Mouse (Mus musculus): ENCODE results near the gene Eif2ak2. TPM values are rescaled to one million over a fixed set of nuclear protein-coding genes. Genes with fewer than 3 reads are reported as not detected.

The Eif2ak2 gene
- total and polyA plus RNA-seq, 3 experiments = 14.1 to 18.1 TPM; not detected in 1

DNA sequence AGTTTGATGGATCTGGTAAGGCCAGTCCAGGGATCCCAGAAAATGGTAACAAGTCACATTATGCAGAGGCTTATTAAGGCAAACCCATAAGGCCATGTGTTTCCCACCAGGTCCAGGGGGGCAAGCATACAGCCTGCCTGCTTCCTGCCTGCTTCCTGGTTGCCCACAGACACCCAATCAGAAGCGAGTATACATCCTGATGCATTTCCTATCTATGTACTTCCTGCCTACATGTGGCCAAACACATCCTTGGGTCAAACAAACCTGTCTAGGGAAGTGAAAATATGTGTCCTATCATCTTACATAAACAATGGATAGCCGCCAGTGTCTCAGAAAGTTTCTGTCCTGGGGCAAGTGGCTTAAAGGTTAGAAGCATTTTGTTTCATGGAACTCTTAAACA lies 20.8 kb upstream of the Eif2ak2 start:
- peak; percentile 17 for DNase-seq (ENCODE audit: low read depth, low spot score)
- Histone ChIP-seq H3K9ac (ENCODE audit: control insufficient read depth, low read depth, low read length, poor library complexity, severe bottlenecking) (no peak overlapping the region), H3K27me3 (ENCODE audit: control insufficient read depth in 1 of 2, insufficient read depth in 2 of 2, low read length in 2 of 2) (no peaks in the 10 kb centered on the region), H3K27ac (ENCODE audit: control insufficient read depth, low read depth, low read length) (no peak overlapping the region), H3K79me2 (ENCODE audit: control insufficient read depth, insufficient read depth, low read length, poor library complexity) (no peaks in the 10 kb centered on the region), H3K36me3 (ENCODE audit: control insufficient read depth in 1 of 2, insufficient read depth in 2 of 2, low read length in 2 of 2) (no peaks in the 10 kb centered on the region), H3K4me1 (ENCODE audit: control insufficient read depth in 1 of 2, insufficient read depth in 2 of 2, low read length in 2 of 2) (no peaks in the 10 kb centered on the region), H3K9me3 (replicated peaks; ENCODE audit: insufficient read depth, low read length) (no peaks in the 10 kb centered on the region), H3K4me3 (ENCODE audit: control insufficient read depth in 1 of 2, insufficient read depth in 1 of 2, low read depth in 2 of 2, low read length in 2 of 2) (no peak overlapping the region)
- TF ChIP-seq ELF1 (IDR thresholded peaks at IDR 0.05; ENCODE audit: low read depth, low read length) (peak; percentile 43; the same call in 1 of the 2 replicates), EP300 (IDR thresholded peaks at IDR 0.05; ENCODE audit: low read depth in 1 of 2, low read length in 2 of 2) (no peak)

DNA sequence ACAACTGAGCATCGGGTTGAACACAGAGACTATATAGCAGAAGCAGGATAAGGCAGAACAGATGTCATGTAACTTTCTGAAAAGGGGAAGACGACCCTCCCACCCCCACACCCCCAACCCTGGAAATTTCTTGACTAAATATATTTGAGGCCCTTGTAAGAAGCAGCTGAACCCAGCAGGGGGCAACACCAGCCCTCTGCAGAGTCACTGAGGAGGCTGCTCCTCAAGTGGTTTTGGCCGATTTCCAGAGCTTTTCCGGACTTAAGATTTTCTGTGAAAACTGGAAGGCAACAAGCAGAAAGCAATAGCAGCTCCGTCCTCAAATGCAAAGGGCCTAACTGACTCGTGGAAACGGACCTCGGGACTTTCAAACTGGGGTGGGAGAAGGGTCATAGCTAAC lies 13.0 kb upstream of the Eif2ak2 start:
- TF ChIP-seq SMC3 (IDR thresholded peaks at IDR 0.05; ENCODE audit: low read depth, low read length) (peak; percentile 71), RAD21 (IDR thresholded peaks at IDR 0.05; ENCODE audit: low read depth, low read length) (peak; percentile 76), SIN3A (IDR thresholded peaks at IDR 0.05; ENCODE audit: low read length) (no peak), MXI1 (IDR thresholded peaks at IDR 0.05; ENCODE audit: low read depth, low read length) (no peak), CTCF (IDR thresholded peaks at IDR 0.05 in 2 of 3, conservative IDR thresholded peaks at IDR 0.05 in 1 of 3; ENCODE audit: control insufficient read depth in 1 of 3, insufficient read depth in 1 of 3, low read depth in 2 of 3, low read length in 3 of 3, poor library complexity in 1 of 3, severe bottlenecking in 1 of 3) (peak; percentile 40 to 77 (median 64)), CHD1 (IDR thresholded peaks at IDR 0.05; ENCODE audit: low read depth, low read length) (no peak), ZC3H11A (IDR thresholded peaks at IDR 0.05; ENCODE audit: low read depth, low read length) (peak; percentile 62)
- Histone ChIP-seq H3K4me1 (ENCODE audit: control insufficient read depth in 1 of 2, insufficient read depth in 2 of 2, low read length in 2 of 2) (no peaks in the 10 kb centered on the region), H3K9me3 (replicated peaks; ENCODE audit: insufficient read depth, low read length) (no peaks in the 10 kb centered on the region), H3K27me3 (ENCODE audit: control insufficient read depth in 1 of 2, insufficient read depth in 2 of 2, low read length in 2 of 2) (no peaks in the 10 kb centered on the region), H3K79me2 (ENCODE audit: control insufficient read depth, insufficient read depth, low read length, poor library complexity) (no peaks in the 10 kb centered on the region), H3K27ac (ENCODE audit: control insufficient read depth, low read depth, low read length) (no peak overlapping the region), H3K36me3 (ENCODE audit: control insufficient read depth in 1 of 2, insufficient read depth in 2 of 2, low read length in 2 of 2) (no peaks in the 10 kb centered on the region), H3K9ac (ENCODE audit: control insufficient read depth, low read depth, low read length, poor library complexity, severe bottlenecking) (no peak overlapping the region), H3K4me3 (ENCODE audit: control insufficient read depth in 1 of 2, insufficient read depth in 1 of 2, low read depth in 2 of 2, low read length in 2 of 2) (peak overlapping the region; percentile 5 to 20; a peak in 2 of 4 replicates)
- DNase-seq (ENCODE audit: low read depth, low spot score) = peak; percentile 80

DNA sequence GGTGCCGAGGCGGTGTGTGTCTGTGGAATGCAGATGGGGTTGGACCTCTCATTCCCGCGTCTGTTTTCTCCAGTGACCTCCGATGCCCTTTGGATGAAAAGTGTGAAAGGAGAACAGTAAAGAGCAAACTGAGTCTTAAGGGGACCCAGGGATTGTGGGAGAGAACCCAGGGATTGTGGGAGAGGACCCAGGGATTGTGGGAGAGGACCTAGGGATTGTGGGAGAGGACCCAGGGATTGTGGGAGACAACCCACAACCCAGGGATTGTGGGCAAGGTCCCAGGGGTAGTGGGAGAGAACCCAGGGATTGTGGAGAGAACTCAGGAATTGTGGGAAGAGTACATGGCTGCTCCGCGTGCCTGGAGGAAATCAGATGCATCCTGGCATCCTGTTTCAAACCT lies 12.6 kb upstream of the Eif2ak2 start:
- TF ChIP-seq MAX (IDR thresholded peaks at IDR 0.05; ENCODE audit: low read length) = no peak
- TF ChIP-seq RAD21 (IDR thresholded peaks at IDR 0.05; ENCODE audit: low read depth, low read length) = no peak
- TF ChIP-seq MYB (IDR thresholded peaks at IDR 0.05; ENCODE audit: low read depth, low read length) = no peak
- no peak for TF ChIP-seq MYC (IDR thresholded peaks at IDR 0.05; ENCODE audit: low read depth, low read length)
- TF ChIP-seq E2F4 (IDR thresholded peaks at IDR 0.05; ENCODE audit: borderline replicate concordance, low read depth, low read length) = no peak
- TF ChIP-seq GATA1 (IDR thresholded peaks at IDR 0.05; ENCODE audit: low read depth, low read length) = no peak
- no peak for DNase-seq (ENCODE audit: low read depth, low spot score)
- Histone ChIP-seq H3K79me2 (ENCODE audit: control insufficient read depth, insufficient read depth, low read length, poor library complexity) (no peaks in the 10 kb centered on the region), H3K27ac (ENCODE audit: control insufficient read depth, low read depth, low read length) (no peak overlapping the region), H3K9ac (ENCODE audit: control insufficient read depth, low read depth, low read length, poor library complexity, severe bottlenecking) (no peak overlapping the region), H3K27me3 (ENCODE audit: control insufficient read depth in 1 of 2, insufficient read depth in 2 of 2, low read length in 2 of 2) (no peaks in the 10 kb centered on the region), H3K4me3 (ENCODE audit: control insufficient read depth in 1 of 2, insufficient read depth in 1 of 2, low read depth in 2 of 2, low read length in 2 of 2) (no peak overlapping the region), H3K9me3 (replicated peaks; ENCODE audit: insufficient read depth, low read length) (no peaks in the 10 kb centered on the region), H3K4me1 (ENCODE audit: control insufficient read depth in 1 of 2, insufficient read depth in 2 of 2, low read length in 2 of 2) (no peaks in the 10 kb centered on the region), H3K36me3 (ENCODE audit: control insufficient read depth in 1 of 2, insufficient read depth in 2 of 2, low read length in 2 of 2) (no peaks in the 10 kb centered on the region)

Measured in MEL (cell line).